Mouse (Mus musculus): ENCODE measurements around the gene Bcor. TPM values are rescaled to one million over a fixed set of nuclear protein-coding genes. Genes with fewer than 3 reads are reported as not detected.

The Bcor gene
- total RNA-seq, 1 experiment = 32.9 TPM

DNA sequence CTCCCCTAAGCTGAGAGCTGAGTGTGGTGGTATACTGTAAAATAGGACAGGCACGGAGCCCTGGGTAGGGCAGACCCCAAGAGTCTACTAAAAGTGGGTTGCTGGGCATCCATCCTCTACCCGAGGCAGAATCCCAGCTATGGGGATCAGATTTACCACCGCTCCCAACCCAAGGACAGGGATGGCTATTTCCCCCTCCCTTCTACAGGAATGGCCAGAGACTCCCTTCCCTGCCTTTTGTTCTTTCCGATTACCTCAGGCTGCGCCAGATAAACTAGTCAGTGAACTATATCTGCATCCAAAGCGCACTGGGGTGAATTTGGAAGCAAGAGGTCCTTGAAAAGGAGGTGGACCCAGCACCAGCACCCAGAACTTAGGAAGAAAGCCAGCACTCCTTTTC lies 93.1 kb downstream of the Bcor start:
- TF ChIP-seq ZC3H11A (IDR thresholded peaks at IDR 0.05; ENCODE audit: borderline replicate concordance, low read depth, low read length) (no peak), ZNF384 (IDR thresholded peaks at IDR 0.05; ENCODE audit: low read depth, low read length) (no peak)
- Histone ChIP-seq H3K4me1 (ENCODE audit: control insufficient read depth in 2 of 2, insufficient read depth in 2 of 2, low read length in 2 of 2, poor library complexity in 1 of 2) (peaks cover 0 to 16% of the 10 kb centered on the region in 2 experiments; a peak in 2 of 4 replicates), H3K36me3 (ENCODE audit: control insufficient read depth, insufficient read depth, low read length, poor library complexity, severe bottlenecking) (no peaks in the 10 kb centered on the region), H3K27ac (ENCODE audit: insufficient read depth, low read depth, low read length, poor library complexity, severe bottlenecking) (no peak overlapping the region), H3K9me3 (ENCODE audit: control insufficient read depth, insufficient read depth, low read depth, low read length) (no peaks in the 10 kb centered on the region), H3K9ac (ENCODE audit: insufficient read depth, low read depth, low read length, poor library complexity, severe bottlenecking) (no peak overlapping the region), H3K4me3 (ENCODE audit: insufficient read depth in 1 of 2, low read depth in 1 of 2, low read length in 2 of 2, poor library complexity in 1 of 2, severe bottlenecking in 1 of 2) (no peak overlapping the region)
- DNase-seq (ENCODE audit: low read depth, low spot score) = no peak
- in situ Hi-C loops (cut with MboI; ENCODE audit: low sequenced_read_pairs in 2 of 2, unreplicated experiment in 2 of 2) = no loop called here

DNA sequence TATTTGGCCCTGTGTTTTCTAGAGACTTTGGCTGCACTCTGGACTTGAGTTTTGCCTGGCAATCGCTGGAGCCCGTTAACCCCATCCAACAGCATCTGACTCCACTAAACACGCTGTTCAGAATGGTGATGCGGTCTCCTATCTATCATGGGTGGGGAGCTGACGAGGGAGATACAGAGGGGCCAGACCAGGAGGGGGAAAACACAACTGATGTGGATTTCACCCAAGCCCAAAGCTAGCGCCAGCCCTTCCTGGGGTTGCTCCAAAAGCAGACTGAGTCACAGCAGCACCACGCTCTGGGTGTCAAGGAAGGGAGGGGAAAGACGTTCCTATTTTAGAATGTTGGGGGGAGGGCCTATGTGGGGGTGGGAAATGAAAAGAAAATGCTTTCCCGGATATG lies 94.4 kb downstream of the Bcor start:
- H3K9ac ChIP-seq (ENCODE audit: insufficient read depth, low read depth, low read length, poor library complexity, severe bottlenecking) = no peak overlapping the region
- H3K4me1 ChIP-seq (ENCODE audit: control insufficient read depth in 2 of 2, insufficient read depth in 2 of 2, low read length in 2 of 2, poor library complexity in 1 of 2) = peaks cover 0 to 16% of the 10 kb centered on the region in 2 experiments; a peak in 2 of 4 replicates
- DNase-seq (ENCODE audit: low read depth, low spot score) = no peak
- TF ChIP-seq ZC3H11A (IDR thresholded peaks at IDR 0.05; ENCODE audit: borderline replicate concordance, low read depth, low read length) = no peak
- TF ChIP-seq MAFK (IDR thresholded peaks at IDR 0.05; ENCODE audit: insufficient read depth, low read depth, low read length) = no peak
- TF ChIP-seq CHD2 (IDR thresholded peaks at IDR 0.05; ENCODE audit: low read depth, low read length) = no peak
- no peak for TF ChIP-seq HCFC1 (IDR thresholded peaks at IDR 0.05; ENCODE audit: borderline replicate concordance, insufficient read depth, low read length)
- TF ChIP-seq ZNF384 (IDR thresholded peaks at IDR 0.05; ENCODE audit: low read depth, low read length) = no peak
- in situ Hi-C loops (cut with MboI; ENCODE audit: low sequenced_read_pairs in 2 of 2, unreplicated experiment in 2 of 2) = no loop called here
- H3K4me3 ChIP-seq (ENCODE audit: insufficient read depth in 1 of 2, low read depth in 1 of 2, low read length in 2 of 2, poor library complexity in 1 of 2, severe bottlenecking in 1 of 2) = no peak overlapping the region
- no peak overlapping the region for H3K27ac ChIP-seq (ENCODE audit: insufficient read depth, low read depth, low read length, poor library complexity, severe bottlenecking)
- no peaks in the 10 kb centered on the region for H3K9me3 ChIP-seq (ENCODE audit: control insufficient read depth, insufficient read depth, low read depth, low read length)
- no peaks in the 10 kb centered on the region for H3K36me3 ChIP-seq (ENCODE audit: control insufficient read depth, insufficient read depth, low read length, poor library complexity, severe bottlenecking)

DNA sequence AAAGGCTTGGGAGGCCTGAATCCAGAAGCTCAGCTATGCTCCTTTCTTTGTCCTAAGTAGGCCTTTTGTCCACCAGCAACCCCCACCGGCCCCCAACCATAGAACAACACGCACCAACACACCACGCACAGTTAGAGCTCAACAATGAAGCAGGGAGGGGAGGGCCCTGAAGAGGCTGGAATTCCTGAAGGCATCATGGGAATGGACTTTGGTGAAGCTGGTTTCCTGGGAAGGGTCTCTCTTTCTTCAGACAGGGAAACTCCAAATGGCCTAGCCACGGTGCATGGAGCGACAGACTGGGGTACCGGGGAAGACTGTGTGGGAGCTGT lies 97.3 kb downstream of the Bcor start:
- no peak for DNase-seq (ENCODE audit: low read depth, low spot score)
- no peak for TF ChIP-seq ZNF384 (IDR thresholded peaks at IDR 0.05; ENCODE audit: low read depth, low read length)
- no peak for TF ChIP-seq ZC3H11A (IDR thresholded peaks at IDR 0.05; ENCODE audit: borderline replicate concordance, low read depth, low read length)
- TF ChIP-seq HCFC1 (IDR thresholded peaks at IDR 0.05; ENCODE audit: borderline replicate concordance, insufficient read depth, low read length) = no peak
- TF ChIP-seq MAFK (IDR thresholded peaks at IDR 0.05; ENCODE audit: insufficient read depth, low read depth, low read length) = no peak
- no peak for TF ChIP-seq CHD2 (IDR thresholded peaks at IDR 0.05; ENCODE audit: low read depth, low read length)
- Histone ChIP-seq H3K9me3 (ENCODE audit: control insufficient read depth, insufficient read depth, low read depth, low read length) (no peaks in the 10 kb centered on the region), H3K27ac (ENCODE audit: insufficient read depth, low read depth, low read length, poor library complexity, severe bottlenecking) (no peak overlapping the region), H3K9ac (ENCODE audit: insufficient read depth, low read depth, low read length, poor library complexity, severe bottlenecking) (no peak overlapping the region), H3K4me3 (ENCODE audit: insufficient read depth in 1 of 2, low read depth in 1 of 2, low read length in 2 of 2, poor library complexity in 1 of 2, severe bottlenecking in 1 of 2) (no peak overlapping the region), H3K36me3 (ENCODE audit: control insufficient read depth, insufficient read depth, low read length, poor library complexity, severe bottlenecking) (peaks cover 9% of the 10 kb centered on the region; the same call in 1 of the 2 replicates), H3K4me1 (ENCODE audit: control insufficient read depth in 2 of 2, insufficient read depth in 2 of 2, low read length in 2 of 2, poor library complexity in 1 of 2) (peaks cover 0 to 11% of the 10 kb centered on the region in 2 experiments; a peak in 2 of 4 replicates)
- in situ Hi-C loops (cut with MboI; ENCODE audit: low sequenced_read_pairs in 2 of 2, unreplicated experiment in 2 of 2) = no loop called here

DNA sequence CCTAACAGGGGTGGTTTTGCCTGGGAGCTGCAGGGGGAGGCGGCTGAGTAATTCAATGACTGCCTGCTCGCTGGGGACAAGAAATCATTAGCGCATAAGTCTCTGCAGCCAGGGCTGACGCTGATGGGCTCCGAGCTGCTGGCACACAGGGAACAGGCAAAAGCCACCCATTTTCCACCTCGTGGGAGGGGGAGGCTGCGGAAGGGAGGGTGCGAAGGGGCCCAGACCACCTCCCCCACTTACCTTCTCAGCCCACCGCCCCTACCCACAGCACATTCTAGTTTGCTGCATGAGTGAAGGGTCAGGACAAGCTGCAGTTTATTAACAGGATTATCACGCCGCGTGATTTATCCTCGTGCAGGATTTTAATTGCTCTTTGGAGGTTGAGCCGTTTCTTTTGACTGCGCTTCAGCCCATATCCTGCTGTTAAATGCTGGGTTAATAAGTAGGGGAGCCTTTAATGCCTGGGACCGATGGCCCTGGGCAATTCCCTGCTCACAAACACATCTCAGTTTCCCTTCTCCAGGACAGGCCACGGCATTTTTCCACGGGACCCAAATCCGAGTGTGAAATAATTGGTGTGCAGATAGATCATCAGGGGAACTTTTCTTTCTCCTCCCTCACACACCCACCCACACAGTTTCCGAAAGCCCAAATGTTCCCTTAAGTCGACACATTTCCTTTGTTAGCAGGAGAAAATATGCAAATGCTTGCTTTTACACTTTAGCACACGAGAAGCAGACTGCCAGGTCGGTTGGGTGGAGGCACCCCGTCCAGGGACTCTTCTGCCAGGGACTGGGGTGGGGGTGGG lies 97.8 kb downstream of the Bcor start:
- H3K27ac ChIP-seq (ENCODE audit: insufficient read depth, low read depth, low read length, poor library complexity, severe bottlenecking) = no peak overlapping the region
- no peak overlapping the region for H3K4me3 ChIP-seq (ENCODE audit: insufficient read depth in 1 of 2, low read depth in 1 of 2, low read length in 2 of 2, poor library complexity in 1 of 2, severe bottlenecking in 1 of 2)
- H3K36me3 ChIP-seq (ENCODE audit: control insufficient read depth, insufficient read depth, low read length, poor library complexity, severe bottlenecking) = peaks cover 15% of the 10 kb centered on the region; the same call in 1 of the 2 replicates
- peaks cover 0 to 11% of the 10 kb centered on the region in 2 experiments; a peak in 1 of 4 replicates for H3K4me1 ChIP-seq (ENCODE audit: control insufficient read depth in 2 of 2, insufficient read depth in 2 of 2, low read length in 2 of 2, poor library complexity in 1 of 2)
- no peak for DNase-seq (ENCODE audit: low read depth, low spot score)
- H3K9me3 ChIP-seq (ENCODE audit: control insufficient read depth, insufficient read depth, low read depth, low read length) = no peaks in the 10 kb centered on the region
- no peak overlapping the region for H3K9ac ChIP-seq (ENCODE audit: insufficient read depth, low read depth, low read length, poor library complexity, severe bottlenecking)
- in situ Hi-C loops (cut with MboI; ENCODE audit: low sequenced_read_pairs in 2 of 2, unreplicated experiment in 2 of 2) = no loop called here
- no peak for TF ChIP-seq ZC3H11A (IDR thresholded peaks at IDR 0.05; ENCODE audit: borderline replicate concordance, low read depth, low read length)
- no peak for TF ChIP-seq ZNF384 (IDR thresholded peaks at IDR 0.05; ENCODE audit: low read depth, low read length)
- TF ChIP-seq CHD2 (IDR thresholded peaks at IDR 0.05; ENCODE audit: low read depth, low read length) = no peak
- TF ChIP-seq MAFK (IDR thresholded peaks at IDR 0.05; ENCODE audit: insufficient read depth, low read depth, low read length) = no peak
- no peak for TF ChIP-seq HCFC1 (IDR thresholded peaks at IDR 0.05; ENCODE audit: borderline replicate concordance, insufficient read depth, low read length)
